Mouse (Mus musculus): ENCODE data around the gene Nmur1.

- no peak for TF ChIP-seq POLR2A (IDR thresholded peaks at IDR 0.05; ENCODE audit: borderline replicate concordance, insufficient read depth, low read length)
- no peak for TF ChIP-seq CTCF (IDR thresholded peaks at IDR 0.05; ENCODE audit: borderline replicate concordance, insufficient read depth, low read depth, low read length)
Measured at GRCm38 (mm10) chr1:86434001-86434400, 8.0 kb upstream of the Nmur1 start.
